Mouse (Mus musculus) regulatory T cell (primary cell): ENCODE measurements around the gene Syngr1.
"Not testable (repeated sequence)": the region's sequence is repeated elsewhere in the genome, so short reads cannot be mapped to it uniquely, and the experiment has no call there.

Experiments
- in situ Hi-C: fragments of 300-600 bp; cut with MboI, MseI; formaldehyde crosslinking; loops from one replicate; pipeline ENCODE4 v1.15.1; 2025; ENCODE audit warnings: high pct_unique_total_duplicates

Syngr1 gene

DNA sequence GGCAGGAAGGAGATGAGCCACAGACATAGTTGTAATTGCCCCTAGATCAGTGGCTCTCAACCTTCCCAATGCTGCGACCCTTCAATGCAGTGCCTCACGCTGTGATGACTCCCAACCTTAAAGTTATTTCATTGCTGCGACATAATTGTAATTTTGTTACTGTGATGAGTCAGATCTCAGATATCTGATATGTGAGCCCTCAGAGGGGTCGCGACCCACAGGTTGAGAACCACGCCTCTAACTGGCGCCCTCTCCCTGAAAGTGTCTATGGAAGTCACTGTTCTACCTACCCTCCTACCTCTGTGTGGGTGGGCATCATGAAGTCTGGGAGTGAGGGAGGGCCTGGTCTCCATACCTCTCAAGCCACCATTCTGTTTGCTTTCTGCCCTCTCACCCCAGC, 23.3 kb downstream of the Syngr1 start:
- in situ Hi-C loops: no loop called here

DNA sequence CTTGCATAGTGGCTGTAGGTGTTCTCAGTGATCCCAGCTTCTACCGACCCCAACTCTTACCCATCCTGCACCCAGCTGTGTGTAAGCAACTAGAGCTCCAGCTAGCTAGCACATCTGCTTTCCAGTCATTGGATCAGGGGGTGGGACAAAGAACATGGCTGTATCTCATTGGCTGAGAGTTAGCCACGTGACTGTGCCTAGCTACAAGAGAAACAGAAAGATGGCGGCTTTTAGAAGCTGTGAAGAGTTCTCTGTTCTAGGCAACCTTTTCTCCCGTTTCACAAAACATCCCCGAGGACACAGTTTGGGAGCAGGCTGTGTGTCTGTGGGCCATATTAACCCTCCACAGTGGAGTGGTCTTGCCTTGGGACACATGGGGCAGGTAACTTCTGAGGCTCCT, 24.1 kb downstream of the Syngr1 start:
- in situ Hi-C loops: loop anchor here (5.0 kb wide), 1 partner anchor 107 kb away; no protein-coding TSS in a partner anchor

DNA sequence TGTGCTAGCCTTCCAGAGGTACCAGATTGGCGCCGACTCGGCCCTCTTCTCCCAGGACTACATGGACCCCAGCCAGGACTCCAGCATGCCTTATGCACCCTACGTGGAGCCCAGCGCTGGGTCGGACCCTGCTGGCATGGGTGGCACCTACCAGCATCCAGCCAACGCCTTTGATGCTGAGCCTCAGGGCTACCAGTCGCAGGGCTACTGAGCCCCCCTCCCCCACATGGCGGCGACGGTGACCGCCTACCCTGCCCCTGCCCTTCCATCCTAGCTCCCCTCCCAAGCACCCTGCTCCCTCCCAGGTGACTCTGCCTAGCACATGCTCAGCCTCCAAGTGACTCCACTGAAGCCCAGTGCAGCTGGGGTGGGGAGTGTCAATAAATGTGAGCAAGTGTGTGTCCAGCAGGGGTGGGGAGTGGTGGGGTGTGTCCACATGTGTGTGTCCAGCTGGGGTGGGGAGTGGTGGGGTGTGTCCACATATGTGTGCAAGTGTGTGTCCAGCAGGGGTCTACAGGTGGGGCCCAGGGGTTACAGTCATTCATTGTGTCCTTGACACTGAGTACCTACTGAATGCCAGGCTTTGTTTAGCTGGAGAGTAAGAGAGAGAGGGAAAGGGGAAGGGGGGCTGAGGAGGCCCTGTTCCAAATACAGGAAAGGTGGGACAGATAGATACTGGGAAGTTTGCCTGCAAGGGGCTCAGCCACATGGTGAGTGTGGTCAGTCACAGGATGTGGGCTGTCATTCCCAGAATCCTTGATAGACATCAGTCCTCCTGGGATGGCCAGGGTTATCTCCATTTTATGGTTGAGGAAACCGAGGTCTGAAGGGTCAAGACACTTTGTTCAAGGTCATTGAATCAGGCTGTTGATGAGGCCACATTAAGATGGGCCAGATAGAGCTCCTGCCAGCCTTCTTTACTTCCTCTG, 25.0 kb downstream of the Syngr1 start:
- in situ Hi-C loops: loop anchor here (5.0 kb wide), 1 partner anchor 106 kb away; no protein-coding TSS in a partner anchor

DNA sequence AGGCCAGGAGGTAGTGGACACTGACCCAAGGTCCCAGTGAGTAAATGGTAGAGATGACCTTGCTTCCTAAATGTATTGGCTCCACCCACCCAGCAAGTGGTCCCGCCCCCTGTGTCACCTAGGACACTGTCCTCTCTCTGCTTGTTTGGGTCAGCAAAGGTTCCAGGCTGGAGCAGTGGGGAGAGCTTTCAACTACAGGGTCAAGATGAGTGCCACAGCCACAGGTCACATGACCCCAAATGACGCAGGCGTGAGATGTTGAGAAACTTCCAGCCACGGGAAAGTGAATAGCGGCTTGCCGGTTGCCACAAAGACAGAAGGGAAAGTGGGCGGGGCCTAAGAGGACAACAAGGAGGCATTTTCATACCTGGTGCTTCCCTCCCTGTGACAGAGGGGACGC, 26.0 kb downstream of the Syngr1 start:
- in situ Hi-C loops: loop anchor here (5.0 kb wide), 1 partner anchor 105 kb away; no protein-coding TSS in a partner anchor

DNA sequence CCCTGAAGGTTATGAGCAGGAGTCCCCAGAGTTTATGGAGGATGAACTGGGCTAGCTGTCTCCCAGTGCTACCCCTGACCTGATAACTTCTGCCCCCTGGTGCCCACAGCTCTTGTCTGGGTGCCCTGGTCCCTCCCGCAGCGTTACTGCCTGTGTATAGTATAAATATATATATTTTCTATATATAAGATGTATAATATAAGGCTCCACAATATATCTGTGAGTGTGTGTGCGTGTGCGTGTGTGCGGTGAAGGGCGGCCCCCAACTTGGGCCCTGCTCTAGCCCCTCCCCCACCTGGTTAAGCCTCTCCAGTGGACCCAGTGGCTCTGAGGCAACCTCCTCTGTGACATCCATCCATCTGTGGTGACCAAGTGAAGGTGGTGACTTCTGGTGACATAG, 27.9 kb downstream of the Syngr1 start:
- in situ Hi-C loops: loop anchor here (5.0 kb wide), 1 partner anchor 103 kb away; no protein-coding TSS in a partner anchor

DNA sequence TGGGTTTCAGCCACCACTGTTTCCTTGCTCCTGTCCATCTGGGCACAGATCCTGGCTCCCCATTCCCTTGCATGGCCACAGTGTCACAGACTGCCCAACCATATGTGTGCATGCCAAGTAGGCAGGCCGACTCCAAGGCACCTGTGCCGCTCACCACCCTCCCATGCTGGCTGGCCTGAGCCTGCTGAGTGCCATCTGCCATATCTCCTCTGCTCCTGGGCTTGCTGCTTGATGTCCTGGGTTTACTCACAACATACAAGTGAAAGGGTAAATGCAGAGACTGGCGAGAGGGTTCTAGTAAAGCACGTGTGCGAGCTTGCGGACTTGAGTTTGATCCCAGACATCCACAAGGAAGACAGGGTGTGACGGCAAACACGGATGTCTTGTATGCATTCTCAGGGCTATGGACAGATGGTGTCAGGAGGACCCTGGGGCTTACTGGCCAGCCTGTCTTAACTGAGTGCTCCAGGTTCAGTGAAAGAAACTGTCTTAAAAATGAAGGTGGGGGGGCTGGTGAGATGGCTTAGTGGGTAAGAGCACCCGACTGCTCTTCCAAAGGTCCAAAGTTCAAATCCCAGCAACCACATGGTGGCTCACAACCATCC, 30.7 kb downstream of the Syngr1 start:
- in situ Hi-C loops: no loop called here

DNA sequence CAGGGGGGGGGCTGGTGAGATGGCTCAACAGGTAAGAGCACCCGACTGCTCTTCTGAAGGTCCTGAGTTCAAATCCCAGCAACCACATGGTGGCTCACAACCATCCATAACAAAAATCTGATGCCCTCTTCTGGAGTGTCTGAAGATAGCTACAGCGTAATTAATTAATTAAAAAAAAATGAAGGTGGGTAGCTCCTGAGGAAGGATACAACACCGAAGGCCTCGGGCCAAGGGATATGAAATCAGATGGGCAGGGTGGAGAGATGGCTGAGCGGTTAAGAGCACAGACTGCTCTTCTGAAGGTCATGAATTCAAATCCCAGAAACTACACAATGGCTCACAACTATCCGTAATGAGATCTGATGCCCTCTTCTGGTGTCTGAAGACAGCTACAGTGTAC, 31.3 kb downstream of the Syngr1 start:
- in situ Hi-C loops: not testable (repeated sequence)

DNA sequence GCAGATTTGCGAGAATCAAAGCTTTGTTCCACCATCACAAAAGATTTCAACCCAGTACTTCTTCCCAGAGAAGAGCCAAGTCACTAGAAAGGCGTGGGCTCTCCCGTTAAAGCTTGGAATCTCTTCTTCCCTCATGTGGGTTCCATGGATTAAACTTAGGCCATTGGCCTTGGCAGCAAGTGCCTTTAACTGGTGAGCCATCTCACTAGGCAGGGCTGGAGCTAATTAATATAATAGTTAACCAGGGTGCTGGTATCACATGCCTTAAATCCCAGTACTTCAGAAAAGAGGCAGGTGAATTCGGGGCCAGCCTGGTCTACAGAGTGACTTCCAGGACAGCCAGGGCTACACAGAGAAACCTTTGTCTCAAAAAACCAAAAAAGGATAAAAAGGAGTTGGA, 33.5 kb downstream of the Syngr1 start:
- in situ Hi-C loops: no loop called here

DNA sequence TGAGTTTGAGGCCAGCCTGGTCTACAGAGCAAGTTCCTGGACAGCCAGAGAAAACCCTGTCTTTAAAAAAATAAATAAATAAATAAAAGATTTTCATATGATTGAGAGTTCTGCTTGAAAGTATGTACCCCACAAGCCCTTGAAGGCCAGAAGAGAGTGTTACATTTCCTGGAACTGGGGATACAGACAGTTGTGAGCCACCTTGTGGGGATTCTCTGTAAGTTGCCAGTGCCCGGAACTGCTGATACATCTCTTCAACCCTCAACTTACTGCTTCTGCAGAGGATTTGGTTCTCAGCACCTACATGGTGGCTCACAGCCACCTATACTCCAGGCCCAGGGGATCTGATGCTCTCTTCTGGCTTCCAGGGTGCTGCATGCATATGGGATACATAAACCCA, 36.1 kb downstream of the Syngr1 start:
- in situ Hi-C loops: no loop called here

DNA sequence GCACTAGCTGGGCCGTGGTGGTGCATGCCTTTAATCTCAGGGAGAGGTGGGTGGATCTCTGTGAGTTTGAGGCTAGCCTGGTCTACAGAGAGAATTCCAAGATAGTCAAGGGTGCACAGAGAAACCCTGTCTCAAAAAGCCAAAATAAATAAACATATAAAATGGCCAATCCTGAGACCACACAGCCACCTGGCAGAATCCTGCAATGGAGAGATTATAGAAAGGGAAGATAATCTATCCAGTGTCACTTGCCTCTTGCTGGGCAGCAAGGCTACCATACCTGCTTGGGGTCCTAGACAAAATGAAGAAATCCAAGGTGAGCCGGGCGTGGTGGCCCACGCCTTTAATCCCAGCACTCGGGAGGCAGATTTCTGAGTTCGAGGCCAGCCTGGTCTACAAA, 38.8 kb downstream of the Syngr1 start:
- in situ Hi-C loops: no loop called here

DNA sequence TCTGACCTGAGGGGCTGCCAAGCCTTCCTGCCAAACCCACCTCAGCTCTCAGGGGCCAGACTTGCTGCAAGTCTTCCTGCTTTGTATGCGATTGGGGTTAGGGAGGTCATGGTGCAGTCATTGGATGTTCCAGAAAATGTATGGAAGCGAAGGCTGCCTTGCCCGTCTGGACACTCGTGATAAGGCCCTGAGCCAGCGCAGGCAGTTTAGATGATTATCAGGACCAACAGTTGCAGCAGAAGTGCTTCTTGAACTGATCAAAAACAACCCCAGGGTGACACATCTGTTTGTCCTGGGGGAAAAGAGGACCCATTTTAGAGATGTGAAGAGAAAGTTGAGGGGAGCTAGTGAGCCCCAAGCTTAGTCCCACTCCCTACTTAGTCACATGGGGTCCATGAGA, 39.6 kb downstream of the Syngr1 start:
- in situ Hi-C loops: no loop called here

DNA sequence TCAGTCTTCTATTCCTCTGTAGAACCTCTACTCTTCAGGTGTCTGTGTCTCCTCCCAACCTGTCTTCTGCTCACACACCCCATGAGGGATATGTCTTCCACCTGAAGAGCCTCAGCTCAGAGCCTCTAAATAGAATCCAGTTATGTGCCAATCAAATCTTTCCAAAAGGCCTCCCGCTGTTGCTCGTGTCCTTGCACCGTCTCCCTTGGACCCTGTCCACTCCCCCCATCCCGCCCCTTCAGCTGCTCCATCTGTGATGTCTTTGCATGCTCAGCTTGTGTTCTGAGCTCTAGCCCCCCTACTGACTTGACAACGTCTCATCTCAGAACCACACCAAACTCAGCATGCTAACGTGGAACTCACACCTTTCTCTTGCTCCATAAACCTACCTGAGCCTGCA, 40.3 kb downstream of the Syngr1 start:
- in situ Hi-C loops: no loop called here

DNA sequence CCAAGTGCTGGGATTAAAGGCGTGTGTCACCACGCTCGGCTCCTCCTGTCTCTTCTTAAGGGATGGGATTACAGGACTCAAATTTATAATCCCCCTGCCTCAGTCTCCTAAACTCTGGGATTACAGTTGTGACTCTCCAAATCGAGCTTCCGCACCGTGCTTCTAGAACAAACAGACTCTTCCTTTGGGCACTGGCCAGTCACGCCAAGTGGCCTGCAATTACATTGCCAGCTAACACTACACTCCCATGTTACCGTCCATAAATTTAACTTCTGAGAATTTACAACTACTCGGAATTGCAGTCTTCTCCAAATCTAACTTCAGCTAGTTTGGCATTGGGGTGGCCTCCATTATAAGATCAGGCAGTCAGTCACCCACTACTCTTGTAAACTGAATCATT, 41.3 kb downstream of the Syngr1 start:
- in situ Hi-C loops: no loop called here

DNA sequence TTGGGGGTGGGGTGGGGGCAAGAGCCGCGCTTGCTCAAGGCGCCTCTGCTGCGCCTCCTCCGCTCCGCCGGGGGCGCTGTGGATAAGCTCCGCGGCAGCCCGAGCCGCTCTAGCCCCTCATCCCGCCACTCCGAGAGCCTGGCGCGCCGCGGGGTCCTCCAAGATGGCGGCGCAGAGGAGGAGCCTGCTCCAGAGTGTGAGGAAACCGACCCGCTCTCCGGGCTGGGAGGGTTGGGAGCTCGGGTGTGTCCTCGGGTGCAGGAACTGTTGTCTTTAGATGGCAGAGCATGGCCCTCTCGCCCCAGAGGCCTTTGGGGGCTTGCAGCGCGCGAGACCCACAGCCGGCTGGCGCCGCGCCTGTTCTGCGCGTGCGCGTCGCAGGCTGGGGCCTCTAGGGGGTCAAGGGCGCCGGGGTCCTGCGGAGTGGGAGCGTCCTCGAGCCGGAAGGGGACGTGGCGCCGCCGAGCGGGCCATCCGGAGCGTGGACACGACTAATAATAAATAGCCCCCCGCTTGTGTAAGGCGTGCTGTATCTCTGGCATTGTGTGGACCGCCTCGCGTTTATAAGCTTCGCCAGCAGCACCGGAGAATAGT, 42.0 kb downstream of the Syngr1 start, which contains the start of gene Tab1:
Gene Tab1 (plus strand): TSS at position 135 of the 594 bp plus-strand sequence.
- in situ Hi-C loops: no loop called here

DNA sequence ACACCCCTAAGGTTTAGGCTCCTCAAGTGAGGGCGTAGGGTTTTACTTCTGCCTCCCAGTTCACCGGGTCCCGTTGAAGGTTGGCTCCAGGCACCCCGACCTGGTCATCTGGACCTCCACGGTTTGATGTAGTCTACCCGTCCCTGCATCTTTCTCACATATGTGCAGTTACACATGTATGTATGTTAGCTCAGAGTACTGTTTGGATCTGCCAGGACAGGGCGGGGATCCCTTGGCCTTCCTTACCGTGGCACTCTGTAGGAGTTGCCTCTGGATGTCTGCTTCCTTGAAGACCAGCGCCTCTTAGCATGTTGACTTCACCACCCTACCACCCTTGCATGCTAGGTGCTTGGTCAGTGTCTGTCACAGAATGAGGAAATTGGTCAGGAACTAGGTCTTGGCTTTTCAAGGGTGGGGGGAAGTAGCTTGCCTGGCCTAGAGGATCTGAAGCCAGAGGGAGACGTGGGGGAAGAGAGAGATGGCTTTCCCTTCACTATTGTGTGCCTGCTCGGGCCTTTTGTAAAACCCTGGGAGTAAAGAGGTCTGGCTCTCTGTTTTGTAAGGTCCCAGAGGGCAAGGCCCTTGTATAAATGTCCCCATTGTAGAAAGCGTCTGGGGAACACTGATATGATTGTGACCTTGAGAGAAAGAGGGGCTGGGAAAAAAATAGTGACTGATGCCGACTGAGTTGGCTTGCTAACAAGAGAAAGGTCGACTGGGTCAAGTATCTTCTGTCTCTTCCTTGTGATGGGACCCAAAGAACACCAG, 42.7 kb downstream of the Syngr1 start:
- in situ Hi-C loops: no loop called here

DNA sequence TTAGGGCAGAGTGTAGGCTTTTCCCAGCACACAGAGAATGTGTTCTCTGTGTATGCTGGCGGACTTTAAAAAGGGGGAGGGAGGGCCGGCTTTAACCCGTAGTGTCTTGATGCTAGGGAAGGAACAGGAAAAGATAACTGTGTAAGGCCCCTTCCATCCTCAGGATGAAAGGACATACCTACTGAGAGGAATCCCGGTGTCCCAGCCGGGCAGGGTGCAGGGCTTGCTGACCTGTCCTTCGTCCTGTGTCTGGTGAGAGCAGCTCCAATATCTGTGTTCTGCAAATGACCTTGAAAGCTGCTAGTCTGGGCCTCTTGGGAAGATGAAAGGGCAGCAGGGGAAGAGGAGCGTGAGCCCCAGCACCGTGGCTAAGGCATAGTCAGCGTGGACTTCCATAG, 43.3 kb downstream of the Syngr1 start:
- in situ Hi-C loops: no loop called here

DNA sequence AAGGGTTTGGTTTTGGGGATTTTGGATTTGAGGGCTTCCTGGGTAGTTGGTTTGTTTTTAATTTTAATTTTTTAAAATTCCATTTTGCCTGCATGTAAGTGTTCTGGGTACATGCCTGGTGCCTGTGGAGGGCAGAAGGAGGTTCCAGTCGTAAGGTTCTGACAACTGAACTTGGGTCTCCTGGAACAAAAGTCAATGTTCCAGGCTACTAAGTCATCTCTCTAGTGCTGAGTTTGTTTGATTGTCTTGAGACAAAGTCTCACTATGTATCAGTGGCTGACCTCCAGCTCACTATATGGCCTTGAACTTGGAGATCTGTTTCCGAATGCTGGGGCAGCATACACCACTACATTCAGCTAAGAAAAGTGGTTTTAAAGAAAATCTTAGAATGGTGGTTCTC, 44.4 kb downstream of the Syngr1 start:
- in situ Hi-C loops: no loop called here

DNA sequence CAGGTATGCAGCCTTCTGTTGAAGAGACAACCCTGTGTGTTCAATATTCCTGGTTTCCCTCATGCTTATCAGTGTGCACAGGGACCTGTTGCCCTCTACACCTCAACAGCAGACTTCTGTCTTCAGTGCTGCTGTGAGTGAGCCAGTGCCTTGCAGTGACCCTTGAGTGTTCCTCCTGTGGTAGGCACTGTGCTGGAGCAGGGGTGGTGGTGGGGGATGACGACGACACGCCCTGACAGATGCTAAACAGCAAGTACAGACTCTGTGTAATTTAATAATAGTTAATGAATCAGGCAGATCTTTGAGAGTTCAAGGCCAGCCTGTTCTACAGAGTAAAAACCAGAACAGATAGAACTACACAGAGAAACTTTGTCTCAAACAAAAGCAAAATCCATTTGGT, 45.5 kb downstream of the Syngr1 start:
- in situ Hi-C loops: no loop called here

DNA sequence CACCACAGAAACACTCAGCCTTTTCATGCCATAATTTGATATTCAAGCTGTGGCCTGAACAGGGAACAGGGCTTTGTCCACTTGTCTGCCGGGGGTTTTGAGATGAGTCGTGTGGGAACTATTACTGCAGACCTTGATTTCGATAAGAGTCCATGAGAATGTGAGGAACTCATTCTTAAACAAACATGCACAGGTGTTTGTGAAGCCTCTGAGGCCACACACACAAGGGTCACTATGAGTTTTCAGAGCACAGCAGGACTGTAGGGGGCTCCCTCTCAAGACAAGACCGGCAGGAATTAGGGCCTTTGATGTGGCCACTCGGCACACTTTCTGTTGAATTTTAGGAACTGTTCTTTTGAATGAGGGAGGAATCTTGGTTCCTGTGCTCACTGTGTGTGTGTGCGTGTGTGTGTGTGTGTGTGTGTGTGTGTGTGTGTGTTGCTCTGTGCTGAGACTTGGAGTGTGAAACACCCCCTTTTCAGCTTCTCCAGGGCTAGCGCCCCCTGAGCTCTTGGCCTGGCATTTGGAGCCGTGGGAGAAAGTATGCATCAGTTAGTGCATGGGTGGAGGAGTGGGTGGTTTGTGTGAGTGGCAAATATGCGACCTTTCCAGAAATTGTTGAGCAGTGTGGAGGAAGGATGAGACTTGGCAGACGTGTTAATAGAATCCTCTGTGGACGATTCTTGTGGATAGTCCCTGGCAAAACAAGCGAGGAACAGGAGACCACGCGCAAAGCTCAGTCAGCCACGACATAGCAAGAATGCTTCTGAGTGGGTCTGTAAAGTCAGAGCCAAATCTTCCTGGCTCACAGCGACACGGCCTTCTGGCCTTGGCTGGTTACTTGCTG, 47.0 kb downstream of the Syngr1 start:
- in situ Hi-C loops: no loop called here

DNA sequence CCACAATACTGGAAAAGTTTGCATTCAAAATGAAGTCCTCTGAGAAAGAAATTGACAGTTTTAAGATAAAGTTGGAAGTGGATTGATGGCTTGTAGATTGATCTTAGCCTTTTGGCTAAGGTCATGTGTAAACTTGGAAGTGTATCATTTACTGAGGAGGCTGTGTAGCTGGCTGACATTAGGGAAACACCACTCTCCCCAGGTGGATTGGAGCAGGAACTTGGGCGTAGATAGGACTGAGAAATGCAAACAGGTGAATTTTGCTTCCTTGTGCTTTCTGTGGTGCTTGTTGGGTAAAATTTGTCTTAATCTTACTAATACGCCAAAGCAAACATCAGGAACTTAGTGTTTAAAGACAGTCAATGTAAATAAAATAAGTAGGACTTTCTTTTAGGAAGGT, 49.2 kb downstream of the Syngr1 start:
- in situ Hi-C loops: loop anchor here (10.0 kb wide), 1 partner anchor 1784 kb away; the partner anchor contains the start of gene Polr3h

DNA sequence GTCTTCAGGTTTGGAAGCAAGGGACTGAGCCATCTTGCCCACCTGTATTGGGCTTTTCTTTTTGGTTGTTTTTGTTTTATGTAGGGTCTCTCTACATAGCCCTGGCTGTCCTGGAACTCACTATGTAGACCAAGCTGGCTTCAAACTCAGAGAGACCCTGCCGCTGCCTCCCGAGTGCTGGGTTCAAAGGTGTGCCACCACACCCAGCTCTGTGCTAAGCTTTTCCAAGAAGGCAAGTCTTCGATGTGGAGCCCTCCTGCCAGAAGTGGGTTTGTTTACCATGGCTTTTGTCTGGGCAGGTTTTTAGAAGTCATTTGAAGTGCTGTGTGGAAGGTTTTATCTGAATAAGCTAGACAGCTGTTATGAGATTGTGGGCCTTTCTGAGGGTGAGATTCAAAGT, 49.7 kb downstream of the Syngr1 start:
- in situ Hi-C loops: loop anchor here (10.0 kb wide), 1 partner anchor 1784 kb away; the partner anchor contains the start of gene Polr3h
